Mouse (Mus musculus) heart, adult 2 months (tissue): ENCODE results near the gene Ccdc84.

Experiments used
- CTCF ChIP-seq: fragments of 200-600 bp; IDR thresholded peaks from 2 replicates; pipeline ENCODE4 v1.8.1; 2022; ENCODE audit warnings: antibody characterized with exemption, mild to moderate bottlenecking, moderate library complexity
- POLR2A ChIP-seq: fragments of 200-500 bp; IDR thresholded peaks from 2 replicates; pipeline ENCODE4 v1.6.1; 2011; ENCODE audit warnings: mild to moderate bottlenecking, low read depth, low read length, control low read depth; ENCODE audit not compliant: insufficient read depth

DNA sequence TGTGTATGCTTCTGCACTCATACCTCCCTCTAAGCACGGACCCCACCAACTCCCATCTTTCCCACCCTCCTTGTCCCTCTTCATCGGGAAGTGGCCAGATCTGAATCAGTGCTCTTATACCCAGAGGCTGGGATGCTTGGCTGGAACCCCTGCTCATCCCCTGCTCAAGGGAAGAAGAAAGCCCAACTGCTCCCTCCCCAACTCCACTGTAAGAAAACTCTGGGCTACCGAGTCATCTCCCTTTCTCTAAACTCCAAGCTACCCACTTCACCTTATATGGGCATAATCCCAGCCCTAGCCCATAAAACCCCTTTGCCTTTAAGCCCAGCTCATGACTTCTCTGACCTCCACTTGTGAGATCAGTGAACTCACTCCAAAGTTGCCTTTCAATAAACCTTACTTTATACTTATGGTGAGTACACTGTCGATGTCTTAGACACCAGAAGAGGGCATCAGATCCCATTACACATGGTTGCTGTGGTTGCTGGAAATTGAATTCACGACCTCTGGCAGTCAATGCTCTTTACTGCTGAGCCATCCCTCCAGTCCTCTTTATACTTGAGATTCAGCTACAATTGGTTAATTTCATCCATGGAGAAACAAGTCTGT lies 14.3 kb upstream of the Ccdc84 start:
- no peak for TF ChIP-seq CTCF
- no peak for TF ChIP-seq POLR2A
